Mouse (Mus musculus) embryonic facial prominence, embryonic 11.5 days (tissue): Measurements from ENCODE around the gene Arv1. TPM values are rescaled to one million over a fixed set of nuclear protein-coding genes. Genes with fewer than 3 reads are reported as not detected.

Experiments
- ATAC-seq: fragments of 200-750 bp; cut with Nextera tagmentation; replicated peaks from 2 replicates; pipeline ENCODE4 v1.8.0; 2017; ENCODE audit warnings: low read depth; ENCODE audit not compliant: insufficient number of reproducible peaks, low FRiP score, low TSS enrichment
- DNase-seq: peaks from one replicate; pipeline ENCODE4 v3.0.0-alpha.2; 2015; ENCODE audit warnings: low spot score
- H3K27ac ChIP-seq: fragments of 300-500 bp; sonication (generic); replicated peaks from 2 replicates; pipeline ENCODE4 v1.5.1; 2014; ENCODE audit warnings: mild to moderate bottlenecking, low read depth, low read length, control low read depth
- H3K27me3 ChIP-seq: fragments of 300-500 bp; sonication (generic); 2 replicates; pipeline ENCODE4 v1.6.1; 2014; ENCODE audit warnings: mild to moderate bottlenecking, low read length, moderate library complexity, mixed read lengths; ENCODE audit not compliant: control insufficient read depth, insufficient read depth
- H3K36me3 ChIP-seq: fragments of 300-500 bp; sonication (generic); replicated peaks from 2 replicates; pipeline ENCODE4 v1.6.1; 2014; ENCODE audit warnings: low read depth, mild to moderate bottlenecking, low read length, moderate library complexity, mixed read lengths; ENCODE audit not compliant: control insufficient read depth, insufficient read depth
- H3K4me1 ChIP-seq: fragments of 300-500 bp; sonication (generic); 2 replicates; pipeline ENCODE4 v1.6.1; 2014; ENCODE audit warnings: low read length, mixed read lengths; ENCODE audit not compliant: control insufficient read depth, insufficient read depth
- H3K4me2 ChIP-seq: fragments of 300-500 bp; sonication (generic); 2 replicates; pipeline ENCODE4 v1.6.1; 2014; ENCODE audit warnings: low read depth, mild to moderate bottlenecking, control low read depth, low read length, moderate library complexity
- H3K4me3 ChIP-seq: fragments of 300-500 bp; sonication (generic); 2 replicates; pipeline ENCODE4 v1.5.1; 2014; ENCODE audit warnings: low read depth, low read length, control low read depth
- H3K9ac ChIP-seq: fragments of 300-500 bp; sonication (generic); replicated peaks from 2 replicates; pipeline ENCODE4 v1.6.1; 2014; ENCODE audit warnings: mild to moderate bottlenecking, control low read depth, low read length
- H3K9me3 ChIP-seq: fragments of 300-500 bp; sonication (generic); replicated peaks from 2 replicates; pipeline ENCODE4 v1.6.1; 2016; ENCODE audit warnings: mild to moderate bottlenecking, low read length, inconsistent platforms, mixed read lengths; ENCODE audit not compliant: control insufficient read depth
- WGBS: fragments of 180-500 bp; shearing (Covaris S2); extraction: QIAGEN DNeasy Blood & Tissue Kit; methylation state at CpG from one replicate; pipeline ENCODE4 v1.1.7; 2014; 5-methylcytosine and 5-hydroxymethylcytosine counted together
- polyA plus RNA-seq: library from polyadenylated mRNA; unstranded; fragments of >200 nt; fragmentation: Nextera tagmentation; extraction: Ambion mirVana; gene quantifications from 2 replicates; pipeline ENCODE4 v1.2.1, GENCODE M21; 2014

Gene Arv1
- polyA plus RNA-seq = 25.7 and 27.1 TPM in 2 replicates

- H3K9ac ChIP-seq = peak within 1 kb of the TSS; percentile 84
- ATAC-seq (peak; percentile 99), DNase-seq (peak; percentile 98)
- H3K4me3 ChIP-seq = peak within 1 kb of the TSS; percentile 98
- peaks cover 4% of the 10 kb centered on the region for H3K4me1 ChIP-seq
- H3K9me3 ChIP-seq = no peaks in the 10 kb centered on the region
- peak within 1 kb of the TSS; percentile 84 for H3K4me2 ChIP-seq
- no peaks in the 10 kb centered on the region for H3K27me3 ChIP-seq
- 1% methylated on average over 55 of the region's 59 CpGs for WGBS
- H3K36me3 ChIP-seq = peaks cover 2% of the 10 kb centered on the region; the same call in 1 of the 2 replicates
- H3K27ac ChIP-seq = 0 out of 2 replicates have a peak within 1 kb of the TSS, but pooled peaks have one; percentile 35
Observed at GRCm38 (mm10) chr8:124721862-124722515, at the start of gene Arv1, which contains the start of gene Ttc13. TSS of gene Arv1 (plus strand) at chr8:124722139. TSS of gene Ttc13 (minus strand) at chr8:124721983.

GRCm38 (mm10) chr8:124672345-124672744, 49.6 kb upstream of the Arv1 start:
- Histone ChIP-seq H3K27ac (no peak overlapping the region), H3K9ac (no peak overlapping the region), H3K4me3 (no peak overlapping the region), H3K4me2 (no peak overlapping the region), H3K27me3 (no peaks in the 10 kb centered on the region), H3K36me3 (peaks cover 3% of the 10 kb centered on the region; the same call in 1 of the 2 replicates), H3K4me1 (no peaks in the 10 kb centered on the region), H3K9me3 (no peaks in the 10 kb centered on the region)
- no peak for DNase-seq
- ATAC-seq = no peak
- WGBS = 82% methylated on average over 2 of the region's 2 CpGs

GRCm38 (mm10) chr8:124676661-124677060, 45.3 kb upstream of the Arv1 start:
- no peak overlapping the region for H3K4me3 ChIP-seq
- no peak overlapping the region for H3K27ac ChIP-seq
- H3K36me3 ChIP-seq = peaks cover 5% of the 10 kb centered on the region; the same call in 1 of the 2 replicates
- no peaks in the 10 kb centered on the region for H3K27me3 ChIP-seq
- ATAC-seq (no peak), DNase-seq (no peak)
- H3K4me1 ChIP-seq = no peaks in the 10 kb centered on the region
- H3K4me2 ChIP-seq = no peak overlapping the region
- no peaks in the 10 kb centered on the region for H3K9me3 ChIP-seq
- 92% methylated on average over 4 of the region's 4 CpGs for WGBS
- no peak overlapping the region for H3K9ac ChIP-seq

- Histone ChIP-seq H3K9ac (no peak overlapping the region), H3K9me3 (no peaks in the 10 kb centered on the region), H3K4me2 (no peak overlapping the region), H3K4me1 (no peaks in the 10 kb centered on the region), H3K27ac (no peak overlapping the region), H3K36me3 (peaks cover 5% of the 10 kb centered on the region; the same call in 1 of the 2 replicates), H3K27me3 (no peaks in the 10 kb centered on the region), H3K4me3 (no peak overlapping the region)
- WGBS = 88% methylated on average over 7 of the region's 7 CpGs
- ATAC-seq (no peak), DNase-seq (no peak)
Observed at GRCm38 (mm10) chr8:124677078-124677477, 44.9 kb upstream of the Arv1 start.

GRCm38 (mm10) chr8:124677486-124677885, 44.5 kb upstream of the Arv1 start:
- Histone ChIP-seq H3K27ac (no peak overlapping the region), H3K27me3 (no peaks in the 10 kb centered on the region), H3K4me3 (no peak overlapping the region), H3K9ac (no peak overlapping the region), H3K4me1 (no peaks in the 10 kb centered on the region), H3K36me3 (peaks cover 5% of the 10 kb centered on the region; the same call in 1 of the 2 replicates), H3K9me3 (no peaks in the 10 kb centered on the region), H3K4me2 (no peak overlapping the region)
- peak; percentile 85 for DNase-seq
- WGBS = 53% methylated on average over 12 of the region's 12 CpGs
- ATAC-seq = no peak

GRCm38 (mm10) chr8:124678246-124678645, 43.7 kb upstream of the Arv1 start:
- Histone ChIP-seq H3K27ac (no peak overlapping the region), H3K36me3 (peaks cover 5% of the 10 kb centered on the region; the same call in 1 of the 2 replicates), H3K27me3 (no peaks in the 10 kb centered on the region), H3K4me2 (no peak overlapping the region), H3K9me3 (no peaks in the 10 kb centered on the region), H3K4me3 (no peak overlapping the region), H3K4me1 (no peaks in the 10 kb centered on the region), H3K9ac (no peak overlapping the region)
- whole genome bisulfite sequencing = 93% methylated on average over 13 of the region's 13 CpGs
- DNase-seq (no peak), ATAC-seq (no peak)

GRCm38 (mm10) chr8:124681077-124681791, 40.7 kb upstream of the Arv1 start:
- Histone ChIP-seq H3K4me1 (no peaks in the 10 kb centered on the region), H3K9me3 (no peaks in the 10 kb centered on the region), H3K4me2 (no peak overlapping the region), H3K27me3 (no peaks in the 10 kb centered on the region), H3K27ac (no peak overlapping the region), H3K4me3 (no peak overlapping the region), H3K36me3 (peaks cover 2% of the 10 kb centered on the region; the same call in 1 of the 2 replicates), H3K9ac (no peak overlapping the region)
- DNase-seq (no peak), ATAC-seq (no peak)
- 79% methylated on average over 10 of the region's 10 CpGs for WGBS

- ATAC-seq (no peak), DNase-seq (no peak)
- no peak overlapping the region for H3K4me2 ChIP-seq
- no peaks in the 10 kb centered on the region for H3K27me3 ChIP-seq
- no peak overlapping the region for H3K4me3 ChIP-seq
- WGBS = 70% methylated on average over 10 of the region's 10 CpGs
- H3K27ac ChIP-seq = no peak overlapping the region
- H3K9ac ChIP-seq = no peak overlapping the region
- peaks cover 2% of the 10 kb centered on the region; the same call in 1 of the 2 replicates for H3K36me3 ChIP-seq
- no peaks in the 10 kb centered on the region for H3K4me1 ChIP-seq
- no peaks in the 10 kb centered on the region for H3K9me3 ChIP-seq
Observed at GRCm38 (mm10) chr8:124681792-124682157, 40.2 kb upstream of the Arv1 start.
